8 mouse cellular contexts compared by ENCODE assay signal in genomic region chr13:100730861-100731176, GRCm38 (mm10). TPM values are rescaled to one million over a fixed set of nuclear protein-coding genes. Genes with fewer than 3 reads are reported as not detected.
DNase-seq lines count a peak whose midpoint lies in the region; ATAC-seq and TF ChIP-seq lines count a peak whose summit lies in the region.

Gene Cdk7, minus strand, starts transcription at chr13:100730939.

- peak within 1 kb of the TSS; percentile 92 for H3K4me3 ChIP-seq in forebrain, embryonic 10.5 days
- peak within 1 kb of the TSS; percentile 73 for H3K4me3 ChIP-seq in heart, embryonic 15.5 days
- peak within 1 kb of the TSS; percentile 71 to 80 for H3K4me3 ChIP-seq in liver, embryonic 14.5 days (ENCODE audit: insufficient read depth in 1 of 2, low read depth in 2 of 2, low read length in 2 of 2)
- peak within 1 kb of the TSS; percentile 89 for H3K4me3 ChIP-seq in neural tube, embryonic 11.5 days (ENCODE audit: low read depth, low read length)
- peak within 1 kb of the TSS; percentile 86 for H3K4me3 ChIP-seq in stomach, postnatal 0 days (ENCODE audit: low read depth, low read length)

- H3K9ac ChIP-seq in heart, embryonic 15.5 days = peak within 1 kb of the TSS; percentile 81
- peak within 1 kb of the TSS; percentile 89 for H3K9ac ChIP-seq in liver, embryonic 14.5 days (replicated peaks)
- peak within 1 kb of the TSS; percentile 84 for H3K9ac ChIP-seq in neural tube, embryonic 11.5 days (ENCODE audit: low read length)
- peak within 1 kb of the TSS; percentile 92 for H3K9ac ChIP-seq in stomach, postnatal 0 days (ENCODE audit: low read length)

- peak within 1 kb of the TSS; percentile 71 for H3K4me2 ChIP-seq in heart, embryonic 15.5 days
- H3K4me2 ChIP-seq in liver, embryonic 14.5 days (ENCODE audit: low read depth) = peak within 1 kb of the TSS; percentile 84
- H3K4me2 ChIP-seq in neural tube, embryonic 11.5 days (ENCODE audit: low read depth) = peak within 1 kb of the TSS; percentile 54
- peak within 1 kb of the TSS; percentile 90 for H3K4me2 ChIP-seq in stomach, postnatal 0 days (replicated peaks; ENCODE audit: low read depth)

- H3K36me3 ChIP-seq in forebrain, embryonic 10.5 days (replicated peaks) = peaks cover 45% of the 10 kb centered on the region
- H3K36me3 ChIP-seq in heart, embryonic 15.5 days = peaks cover 24% of the 10 kb centered on the region
- H3K36me3 ChIP-seq in liver, embryonic 14.5 days (replicated peaks; ENCODE audit: control insufficient read depth, insufficient read depth, low read depth) = peaks cover 7% of the 10 kb centered on the region
- H3K36me3 ChIP-seq in neural tube, embryonic 11.5 days (ENCODE audit: control insufficient read depth, insufficient read depth, low read length) = peaks cover 6% of the 10 kb centered on the region; the same call in 1 of the 2 replicates
- peaks cover 4% of the 10 kb centered on the region; the same call in 1 of the 2 replicates for H3K36me3 ChIP-seq in stomach, postnatal 0 days (ENCODE audit: control insufficient read depth, insufficient read depth, low read length)

- no peak; the same call in 1 of the 2 replicates for TF ChIP-seq EP300 in liver, embryonic 14.5 days (IDR thresholded peaks at IDR 0.05; ENCODE audit: low read depth)
- TF ChIP-seq EP300 in stomach, postnatal 0 days (optimal IDR thresholded peaks at IDR 0.05) = peak; percentile 26

- DNase-seq in c-Kit-negative CD71-positive TER-119-positive erythroid progenitor cells, embryonic 14.5 days (ENCODE audit: low read depth, low spot score) = peak; percentile 84
- DNase-seq in forebrain, embryonic 10.5 days (ENCODE audit: extremely low spot score, low spot score) = peak; percentile 93
- peak; percentile 95 to 97 for DNase-seq in kidney, postnatal 25 days
- DNase-seq in liver, embryonic 14.5 days (ENCODE audit: low read depth in 3 of 3, low spot score in 3 of 3) = peak; percentile 86 to 88 (median 87)
- DNase-seq in neural tube, embryonic 11.5 days (ENCODE audit: low spot score) = peak; percentile 97
- peak; percentile 96 for DNase-seq in stomach, postnatal 0 days (ENCODE audit: low spot score)

- H3K4me1 ChIP-seq in forebrain, embryonic 10.5 days = peaks cover 14% of the 10 kb centered on the region
- peaks cover 23% of the 10 kb centered on the region for H3K4me1 ChIP-seq in heart, embryonic 15.5 days (replicated peaks)
- peaks cover 8 to 13% of the 10 kb centered on the region in 2 experiments for H3K4me1 ChIP-seq in liver, embryonic 14.5 days (replicated peaks; ENCODE audit: control insufficient read depth in 2 of 2, insufficient read depth in 2 of 2, low read length in 1 of 2)
- H3K4me1 ChIP-seq in neural tube, embryonic 11.5 days (ENCODE audit: control insufficient read depth, insufficient read depth, low read length) = no peaks in the 10 kb centered on the region
- 0 out of 2 replicates have a peak, but pooled peaks cover 3% of the 10 kb centered on the region for H3K4me1 ChIP-seq in stomach, postnatal 0 days (replicated peaks; ENCODE audit: control insufficient read depth, insufficient read depth)

- H3K9me3 ChIP-seq in forebrain, embryonic 10.5 days = no peaks in the 10 kb centered on the region
- H3K9me3 ChIP-seq in heart, embryonic 15.5 days (replicated peaks) = no peaks in the 10 kb centered on the region
- no peaks in the 10 kb centered on the region for H3K9me3 ChIP-seq in liver, embryonic 14.5 days (ENCODE audit: control insufficient read depth, low read length)
- H3K9me3 ChIP-seq in neural tube, embryonic 11.5 days (ENCODE audit: control insufficient read depth, low read length) = no peaks in the 10 kb centered on the region
- H3K9me3 ChIP-seq in stomach, postnatal 0 days (ENCODE audit: control insufficient read depth, low read length) = no peaks in the 10 kb centered on the region

- WGBS in forebrain, embryonic 10.5 days = under 1% methylated on average over 19 of the region's 19 CpGs
- 0% methylated on average over 19 of the region's 19 CpGs for WGBS in heart, embryonic 15.5 days
- WGBS in liver, embryonic 14.5 days (ENCODE audit: insufficient replicate concordance) = 0% methylated on average over 19 of the region's 19 CpGs
- 0% methylated on average over 19 of the region's 19 CpGs for WGBS in neural tube, embryonic 11.5 days
- WGBS in stomach, postnatal 0 days = under 1% methylated on average over 19 of the region's 19 CpGs

- TF ChIP-seq CTCF in liver, embryonic 14.5 days (IDR thresholded peaks at IDR 0.05; ENCODE audit: low read depth) = no peak
- no peak for TF ChIP-seq CTCF in stomach, postnatal 0 days (IDR thresholded peaks at IDR 0.05; ENCODE audit: low read depth)

- ATAC-seq in CD4-positive, CD25-positive, alpha-beta regulatory T cell, adult 4 months = peak; percentile 97
- peak; percentile 96 for ATAC-seq in heart, embryonic 15.5 days (replicated peaks; ENCODE audit: insufficient number of reproducible peaks, insufficient read depth, low FRiP score, low read depth)
- ATAC-seq in liver, embryonic 14.5 days (ENCODE audit: insufficient read depth) = peak; percentile 99
- ATAC-seq in neural tube, embryonic 11.5 days (ENCODE audit: insufficient read depth, low FRiP score, low TSS enrichment) = peak; percentile 100
- peak; percentile 99 for ATAC-seq in stomach, postnatal 0 days (ENCODE audit: low FRiP score, low TSS enrichment)

- H3K27ac ChIP-seq in forebrain, embryonic 10.5 days = peak within 1 kb of the TSS; percentile 94
- H3K27ac ChIP-seq in heart, embryonic 15.5 days = peak within 1 kb of the TSS; percentile 94
- H3K27ac ChIP-seq in liver, embryonic 14.5 days = peak within 1 kb of the TSS; percentile 64
- peak within 1 kb of the TSS; percentile 81 for H3K27ac ChIP-seq in neural tube, embryonic 11.5 days (ENCODE audit: low read depth, low read length)
- H3K27ac ChIP-seq in stomach, postnatal 0 days (replicated peaks) = peak within 1 kb of the TSS; percentile 94

- H3K27me3 ChIP-seq in forebrain, embryonic 10.5 days (ENCODE audit: poor library complexity, severe bottlenecking) = no peaks in the 10 kb centered on the region
- H3K27me3 ChIP-seq in heart, embryonic 15.5 days = no peaks in the 10 kb centered on the region
- H3K27me3 ChIP-seq in liver, embryonic 14.5 days (ENCODE audit: control insufficient read depth, insufficient read depth, low read length) = no peaks in the 10 kb centered on the region
- no peaks in the 10 kb centered on the region for H3K27me3 ChIP-seq in neural tube, embryonic 11.5 days (ENCODE audit: control insufficient read depth, insufficient read depth, low read length)
- H3K27me3 ChIP-seq in stomach, postnatal 0 days (ENCODE audit: control insufficient read depth, insufficient read depth, low read length) = no peaks in the 10 kb centered on the region

RNA-seq across cellular contexts. Expression of gene Cdk7, which starts in this region (rescaled TPM):
- 10 to 100 TPM; 82.6 to 87.1 TPM for polyA plus RNA-seq in CD4-positive, CD25-positive, alpha-beta regulatory T cell, adult 4 months (2017; shearing (Covaris generic))
- polyA plus RNA-seq in forebrain, embryonic 10.5 days (2016; fragmentation: Nextera tagmentation; extraction: Ambion mirVana) = 99.7 and 101 TPM in 2 replicates
- polyA plus RNA-seq in heart, embryonic 15.5 days (2015; fragmentation: Nextera tagmentation; extraction: Ambion mirVana) = 61.8 and 65.4 TPM in 2 replicates
- 11.7 and 16.6 TPM in 2 replicates for polyA plus RNA-seq in liver, embryonic 14.5 days (2012; rRNA removed)
- 36.7 and 40.2 TPM in 2 replicates for polyA plus RNA-seq in liver, embryonic 14.5 days (2014; fragmentation: Nextera tagmentation; extraction: Ambion mirVana)
- polyA plus RNA-seq in neural tube, embryonic 11.5 days (2014; fragmentation: Nextera tagmentation; extraction: Ambion mirVana) = 69.0 and 77.0 TPM in 2 replicates
- polyA plus RNA-seq in stomach, postnatal 0 days (2015; fragmentation: Nextera tagmentation; extraction: Ambion mirVana) = 50.9 and 52.8 TPM in 2 replicates

Comparison
In these comparisons a context has a peak if more than half of its experiments do, and no peak if none do; other contexts are left out.
1. Peak in every context shown above with its lines: DNase-seq, ATAC-seq, H3K4me3 ChIP-seq and H3K27ac ChIP-seq.